Mouse (Mus musculus): Measurements from ENCODE around the gene Wwc1. TPM values are rescaled to one million over a fixed set of nuclear protein-coding genes. Genes with fewer than 3 reads are reported as not detected.

The Wwc1 gene
- polyA plus RNA-seq, 1 experiment from 2014 or later = 8.8 TPM

- Histone ChIP-seq H3K4me3 (no peak overlapping the region), H3K4me2 (no peak overlapping the region), H3K4me1 (0 out of 2 replicates have a peak, but pooled peaks cover 4% of the 10 kb centered on the region), H3K36me3 (ENCODE audit: poor library complexity, severe bottlenecking) (no peaks in the 10 kb centered on the region; the same call in 1 of the 2 replicates), H3K27ac (no peak overlapping the region), H3K27me3 (no peaks in the 10 kb centered on the region), H3K9ac (no peak overlapping the region), H3K9me3 (replicated peaks) (no peaks in the 10 kb centered on the region)
- ATAC-seq = no peak
- WGBS = 67% methylated on average over 9 of the region's 9 CpGs
These were observed 80.4 kb downstream of the Wwc1 start for GRCm38 (mm10) chr11:35899946-35900345.

- peak; percentile 41 for ATAC-seq
- Histone ChIP-seq H3K27ac (peak overlapping the region; percentile 77), H3K9me3 (replicated peaks) (no peaks in the 10 kb centered on the region), H3K9ac (peak overlapping the region; percentile 28; the same call in 1 of the 2 replicates), H3K4me3 (no peak overlapping the region), H3K27me3 (no peaks in the 10 kb centered on the region), H3K4me1 (peaks cover 43% of the 10 kb centered on the region), H3K36me3 (ENCODE audit: poor library complexity, severe bottlenecking) (peaks cover 32% of the 10 kb centered on the region), H3K4me2 (0 out of 2 replicates have a peak overlapping the region, but pooled peaks have one; percentile 6)
- 13% methylated on average over 4 of the region's 4 CpGs for WGBS
These were observed 86.9 kb downstream of the Wwc1 start for GRCm38 (mm10) chr11:35893454-35893853.

- 10% methylated on average over 10 of the region's 10 CpGs for WGBS
- Histone ChIP-seq H3K4me2 (0 out of 2 replicates have a peak overlapping the region, but pooled peaks have one; percentile 6), H3K27me3 (no peaks in the 10 kb centered on the region), H3K4me1 (peaks cover 45% of the 10 kb centered on the region), H3K27ac (peak overlapping the region; percentile 77), H3K9ac (peak overlapping the region; percentile 35), H3K36me3 (ENCODE audit: poor library complexity, severe bottlenecking) (peaks cover 35% of the 10 kb centered on the region), H3K9me3 (replicated peaks) (no peaks in the 10 kb centered on the region), H3K4me3 (no peak overlapping the region)
- peak; percentile 60 for ATAC-seq
These were observed 87.3 kb downstream of the Wwc1 start for GRCm38 (mm10) chr11:35893018-35893421.

DNA sequence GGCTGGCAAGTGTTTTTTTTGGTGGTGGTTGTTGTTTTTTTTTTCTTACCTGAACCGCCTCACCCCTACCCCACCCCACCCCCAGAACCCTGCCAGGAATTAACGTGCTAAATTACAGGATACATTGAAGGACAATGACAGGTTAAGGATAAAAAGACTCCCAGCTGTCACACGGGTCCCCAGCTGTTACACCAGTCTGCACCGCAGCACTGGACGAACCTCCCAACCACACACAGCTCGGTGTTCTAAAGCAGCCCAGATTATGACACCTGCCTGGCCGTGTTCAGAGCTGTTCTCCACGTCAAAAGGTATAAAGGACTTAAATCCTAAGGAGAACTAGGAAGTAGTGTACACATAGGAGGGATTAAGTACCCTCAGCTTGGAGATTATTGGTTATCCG is 88.0 kb downstream of the Wwc1 start:
- ATAC-seq = no peak
- 46% methylated on average over 9 of the region's 9 CpGs for WGBS
- peak overlapping the region; percentile 77; the same call in 1 of the 2 replicates for H3K27ac ChIP-seq

DNA sequence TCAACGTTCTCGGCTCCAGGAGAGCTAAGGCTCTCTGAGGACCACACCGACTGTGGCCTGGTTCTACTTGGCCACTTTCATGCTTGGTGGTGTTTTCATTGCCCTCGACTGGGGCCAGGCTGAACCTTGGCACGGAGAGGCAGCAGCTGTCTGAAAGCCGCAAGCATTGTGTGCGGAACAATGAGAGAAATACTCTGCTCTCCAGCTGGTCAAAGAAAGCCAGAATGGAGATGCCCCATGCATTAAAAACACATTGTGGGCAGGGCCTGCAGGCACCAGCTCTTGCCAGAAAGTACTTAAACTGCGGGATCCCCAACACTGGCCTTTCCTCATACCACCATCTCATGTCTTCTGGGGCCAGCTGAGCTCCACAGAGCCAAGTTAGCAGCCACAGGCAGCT is 91.5 kb downstream of the Wwc1 start:
- peaks cover 30% of the 10 kb centered on the region for H3K4me1 ChIP-seq
- H3K9me3 ChIP-seq (replicated peaks) = no peaks in the 10 kb centered on the region
- peak; percentile 54 for ATAC-seq
- peaks cover 46% of the 10 kb centered on the region for H3K36me3 ChIP-seq (ENCODE audit: poor library complexity, severe bottlenecking)
- H3K4me3 ChIP-seq = no peak overlapping the region
- no peak overlapping the region for H3K4me2 ChIP-seq
- H3K9ac ChIP-seq = no peak overlapping the region
- no peaks in the 10 kb centered on the region for H3K27me3 ChIP-seq
- H3K27ac ChIP-seq = peak overlapping the region; percentile 44
- WGBS = 52% methylated on average over 8 of the region's 8 CpGs

More for the DNA sequence above, 88.0 kb downstream of the Wwc1 start:
- no peaks in the 10 kb centered on the region for H3K27me3 ChIP-seq
- H3K9me3 ChIP-seq (replicated peaks) = no peaks in the 10 kb centered on the region
- peaks cover 40% of the 10 kb centered on the region for H3K36me3 ChIP-seq (ENCODE audit: poor library complexity, severe bottlenecking)
- no peak overlapping the region for H3K9ac ChIP-seq
- peaks cover 45% of the 10 kb centered on the region for H3K4me1 ChIP-seq
- H3K4me3 ChIP-seq = no peak overlapping the region
- H3K4me2 ChIP-seq = no peak overlapping the region

- no peak for ATAC-seq
- Histone ChIP-seq H3K9me3 (replicated peaks) (no peaks in the 10 kb centered on the region), H3K4me2 (no peak overlapping the region), H3K27me3 (no peaks in the 10 kb centered on the region), H3K27ac (no peak overlapping the region), H3K9ac (no peak overlapping the region), H3K4me3 (no peak overlapping the region), H3K36me3 (ENCODE audit: poor library complexity, severe bottlenecking) (peaks cover 25% of the 10 kb centered on the region), H3K4me1 (peaks cover 15% of the 10 kb centered on the region)
- WGBS = 95% methylated on average over 6 of the region's 6 CpGs
These were observed 97.5 kb downstream of the Wwc1 start for GRCm38 (mm10) chr11:35882777-35883176.

DNA sequence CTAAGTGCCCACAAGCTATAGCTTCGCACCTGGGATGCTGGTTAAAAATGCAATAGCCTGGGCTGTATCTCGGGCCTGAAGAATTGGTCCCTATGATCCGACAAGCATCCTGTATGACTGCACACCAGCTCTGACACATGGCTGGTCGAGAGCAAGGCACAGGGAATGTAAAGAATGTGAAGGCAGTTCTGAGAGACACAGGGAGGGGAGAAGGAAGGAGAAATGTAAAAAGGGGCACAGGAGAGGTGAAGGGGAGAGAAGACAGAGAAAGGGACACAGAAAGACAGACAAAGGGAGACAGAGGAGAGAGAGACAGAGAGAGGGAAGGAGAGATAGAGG is 101.8 kb downstream of the Wwc1 start:
- Histone ChIP-seq H3K27ac (peak overlapping the region; percentile 80), H3K9ac (no peak overlapping the region), H3K9me3 (replicated peaks) (no peaks in the 10 kb centered on the region), H3K4me2 (no peak overlapping the region), H3K36me3 (ENCODE audit: poor library complexity, severe bottlenecking) (peaks cover 30% of the 10 kb centered on the region), H3K27me3 (no peaks in the 10 kb centered on the region), H3K4me1 (peaks cover 47% of the 10 kb centered on the region), H3K4me3 (no peak overlapping the region)
- WGBS = 54% methylated on average over 4 of the region's 4 CpGs
- ATAC-seq = no peak; the same call in 1 of the 2 replicates

DNA sequence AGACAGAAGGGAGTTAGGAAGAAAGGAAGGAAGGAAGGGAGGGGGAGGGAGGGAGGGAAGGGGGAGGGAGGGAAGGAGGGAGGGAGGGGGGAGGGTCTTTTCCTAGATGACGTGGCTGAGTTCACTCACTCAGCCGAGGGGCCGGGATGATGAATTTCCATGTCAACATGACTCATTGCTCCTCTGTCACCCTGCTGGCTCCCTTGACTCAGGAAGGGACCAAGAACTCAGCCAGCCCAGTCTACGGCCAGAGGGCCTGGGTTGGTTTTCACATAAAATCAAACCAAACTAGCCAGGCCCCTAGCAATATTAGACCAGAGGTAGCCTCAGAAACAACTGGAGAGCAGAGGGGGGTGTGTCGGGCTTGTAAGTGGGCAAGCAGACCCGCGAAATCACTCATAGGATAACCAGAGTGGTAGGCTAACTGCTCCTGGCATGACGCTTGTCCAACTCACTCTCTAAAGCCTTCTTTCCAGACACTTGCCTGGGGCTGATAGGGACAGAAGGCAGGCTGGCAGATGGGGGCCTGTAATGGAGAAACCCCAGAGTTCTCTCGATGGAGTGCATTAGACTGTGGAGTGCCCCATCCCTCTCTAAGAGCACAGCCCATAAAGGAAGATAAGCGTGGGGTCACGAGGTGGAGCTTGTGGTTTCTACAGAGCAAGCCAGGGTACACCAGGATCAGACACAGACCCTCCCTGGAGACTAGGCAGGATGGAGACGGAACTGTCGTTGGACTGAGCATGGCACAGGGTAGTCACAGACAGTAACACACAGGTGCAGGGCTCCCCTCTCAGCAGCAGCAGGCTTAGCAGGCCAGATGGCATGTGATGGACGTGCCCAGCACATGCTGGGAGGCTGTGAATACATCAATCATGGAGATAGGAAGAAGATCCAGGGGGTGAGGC is 102.4 kb downstream of the Wwc1 start:
- peak overlapping the region; percentile 80 for H3K27ac ChIP-seq
- H3K27me3 ChIP-seq = no peaks in the 10 kb centered on the region
- ATAC-seq = peak; percentile 81
- H3K36me3 ChIP-seq (ENCODE audit: poor library complexity, severe bottlenecking) = peaks cover 25% of the 10 kb centered on the region
- H3K4me1 ChIP-seq = peaks cover 49% of the 10 kb centered on the region
- WGBS = 63% methylated on average over 14 of the region's 14 CpGs
- H3K4me2 ChIP-seq = no peak overlapping the region
- no peaks in the 10 kb centered on the region for H3K9me3 ChIP-seq (replicated peaks)
- H3K9ac ChIP-seq = no peak overlapping the region
- H3K4me3 ChIP-seq = no peak overlapping the region

DNA sequence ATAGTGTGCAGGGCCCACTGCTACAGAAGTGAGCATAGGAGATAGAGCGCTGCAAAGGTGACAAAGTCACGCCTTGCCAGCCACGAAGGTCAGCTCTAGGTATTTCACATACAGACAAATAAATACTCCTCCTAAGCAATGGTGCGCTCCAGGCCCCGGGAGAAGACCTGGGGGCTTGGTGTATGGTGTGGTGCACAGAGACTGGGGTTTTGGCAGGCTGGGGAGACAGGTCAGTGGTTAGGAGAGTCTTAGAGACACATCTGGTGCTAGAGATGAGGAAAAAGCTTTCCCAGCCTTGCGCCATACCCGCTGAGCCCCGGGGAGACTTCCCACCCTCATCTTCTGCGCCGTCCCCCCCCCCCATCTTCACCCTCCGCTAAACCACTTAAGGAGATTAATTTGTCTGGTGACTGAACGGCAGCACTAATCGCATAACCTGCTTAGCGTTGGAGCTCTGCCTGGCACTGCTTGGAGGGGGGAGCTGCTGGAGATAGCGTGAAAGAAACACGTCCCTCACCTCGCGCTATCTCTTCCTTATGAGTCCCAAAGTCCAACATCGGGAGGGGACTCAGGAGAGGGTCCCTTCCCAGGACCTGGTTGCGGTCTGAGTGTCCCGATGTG is 106.6 kb downstream of the Wwc1 start:
- WGBS = 15% methylated on average over 21 of the region's 21 CpGs
- Histone ChIP-seq H3K4me2 (peak overlapping the region; percentile 46), H3K4me1 (peaks cover 44% of the 10 kb centered on the region), H3K4me3 (no peak overlapping the region), H3K27me3 (no peaks in the 10 kb centered on the region), H3K36me3 (ENCODE audit: poor library complexity, severe bottlenecking) (peaks cover 33% of the 10 kb centered on the region), H3K9me3 (replicated peaks) (no peaks in the 10 kb centered on the region), H3K27ac (0 out of 2 replicates have a peak overlapping the region, but pooled peaks have one; percentile 25), H3K9ac (peak overlapping the region; percentile 37; the same call in 1 of the 2 replicates)
- ATAC-seq = peak; percentile 50

- Histone ChIP-seq H3K27me3 (no peaks in the 10 kb centered on the region), H3K4me2 (no peak overlapping the region), H3K9ac (no peak overlapping the region), H3K4me3 (no peak overlapping the region), H3K36me3 (ENCODE audit: poor library complexity, severe bottlenecking) (peaks cover 49% of the 10 kb centered on the region), H3K9me3 (replicated peaks) (no peaks in the 10 kb centered on the region), H3K4me1 (peaks cover 37% of the 10 kb centered on the region), H3K27ac (no peak overlapping the region)
- 93% methylated on average over 9 of the region's 9 CpGs for WGBS
- no peak for ATAC-seq
These were observed 109.4 kb downstream of the Wwc1 start for GRCm38 (mm10) chr11:35870961-35871360.

- ATAC-seq = 0 out of 2 replicates have a peak, but pooled peaks have one; percentile 11
- peaks cover 38% of the 10 kb centered on the region for H3K4me1 ChIP-seq
- H3K9me3 ChIP-seq (replicated peaks) = no peaks in the 10 kb centered on the region
- WGBS = 11% methylated on average over 7 of the region's 7 CpGs
- H3K36me3 ChIP-seq (ENCODE audit: poor library complexity, severe bottlenecking) = peaks cover 40% of the 10 kb centered on the region
- peak overlapping the region; percentile 97 for H3K27ac ChIP-seq
- H3K4me2 ChIP-seq = no peak overlapping the region
- H3K4me3 ChIP-seq = no peak overlapping the region
- peak overlapping the region; percentile 55; the same call in 1 of the 2 replicates for H3K9ac ChIP-seq
- no peaks in the 10 kb centered on the region for H3K27me3 ChIP-seq
These were observed 114.2 kb downstream of the Wwc1 start for GRCm38 (mm10) chr11:35866140-35866539.

- peaks cover 41% of the 10 kb centered on the region for H3K4me1 ChIP-seq
- no peaks in the 10 kb centered on the region for H3K9me3 ChIP-seq (replicated peaks)
- H3K9ac ChIP-seq = peak overlapping the region; percentile 55
- peak overlapping the region; percentile 97 for H3K27ac ChIP-seq
- H3K36me3 ChIP-seq (ENCODE audit: poor library complexity, severe bottlenecking) = peaks cover 35% of the 10 kb centered on the region
- 3% methylated on average over 9 of the region's 9 CpGs for WGBS
- no peaks in the 10 kb centered on the region for H3K27me3 ChIP-seq
- H3K4me3 ChIP-seq = no peak overlapping the region
- peak; percentile 93 for ATAC-seq
- H3K4me2 ChIP-seq = peak overlapping the region; percentile 45
These were observed 115.2 kb downstream of the Wwc1 start for GRCm38 (mm10) chr11:35864981-35865604.
